Mouse (Mus musculus) kidney, embryonic 15.5 days (tissue): ENCODE measurements around the gene Tulp2. TPM values are rescaled to one million over a fixed set of nuclear protein-coding genes. Genes with fewer than 3 reads are reported as not detected.
"Not testable (repeated sequence)": the region's sequence is repeated elsewhere in the genome, so short reads cannot be mapped to it uniquely, and the experiment has no call there.

Experiments used
- ATAC-seq: fragments of 200-750 bp; cut with Nextera tagmentation; replicated peaks from 2 replicates; pipeline ENCODE4 v1.8.0; 2017; ENCODE audit warnings: moderate TSS enrichment; ENCODE audit not compliant: low FRiP score
- H3K27ac ChIP-seq: fragments of 300-500 bp; sonication (generic); 2 replicates; pipeline ENCODE4 v1.5.1; 2015; ENCODE audit warnings: mild to moderate bottlenecking, inconsistent platforms
- H3K27me3 ChIP-seq: fragments of 300-500 bp; sonication (generic); 2 replicates; pipeline ENCODE4 v1.6.1; 2015; ENCODE audit warnings: inconsistent platforms
- H3K36me3 ChIP-seq: fragments of 300-500 bp; sonication (generic); 2 replicates; pipeline ENCODE4 v1.6.1; 2015; ENCODE audit warnings: inconsistent platforms
- H3K4me1 ChIP-seq: fragments of 300-500 bp; sonication (generic); 2 replicates; pipeline ENCODE4 v1.6.1; 2015; ENCODE audit warnings: inconsistent platforms
- H3K4me2 ChIP-seq: fragments of 300-500 bp; sonication (generic); 2 replicates; pipeline ENCODE4 v1.6.1; 2015; ENCODE audit warnings: moderate library complexity, mild to moderate bottlenecking, inconsistent platforms
- H3K4me3 ChIP-seq: fragments of 300-500 bp; sonication (generic); replicated peaks from 2 replicates; pipeline ENCODE4 v1.5.1; 2015; ENCODE audit warnings: mild to moderate bottlenecking, inconsistent platforms
- H3K9ac ChIP-seq: fragments of 300-500 bp; sonication (generic); 2 replicates; pipeline ENCODE4 v1.6.1; 2015; ENCODE audit warnings: mild to moderate bottlenecking, inconsistent platforms
- H3K9me3 ChIP-seq: fragments of 300-500 bp; sonication (generic); replicated peaks from 2 replicates; pipeline ENCODE4 v1.6.1; 2016; ENCODE audit warnings: inconsistent platforms
- WGBS: fragments of 180-500 bp; shearing (Covaris S2); methylation state at CpG from one replicate; pipeline ENCODE4 v1.1.7; 2015; ENCODE audit warnings: mixed read lengths; 5-methylcytosine and 5-hydroxymethylcytosine counted together
- polyA plus RNA-seq: library from polyadenylated mRNA; unstranded; fragments of >200 nt; fragmentation: Nextera tagmentation; extraction: Ambion mirVana; gene quantifications from 2 replicates; pipeline ENCODE4 v1.2.1, GENCODE M21; 2015

Tulp2 gene
- polyA plus RNA-seq, 1 experiment from 2014 or later = 1.0 TPM

GRCm38 (mm10) chr7:45527169-45527568, 45.5 kb downstream of the Tulp2 start:
- ATAC-seq, H3K4me2 ChIP-seq, H3K9ac ChIP-seq, H3K9me3 ChIP-seq, H3K27me3 ChIP-seq: not testable (repeated sequence)
- peaks cover 63% of the 10 kb centered on the region for H3K4me1 ChIP-seq
- peak overlapping the region; percentile 79; the same call in 1 of the 2 replicates for H3K4me3 ChIP-seq
- peak overlapping the region; percentile 83 for H3K27ac ChIP-seq
- WGBS = 88% methylated on average over 6 of the region's 6 CpGs
- peaks cover 14% of the 10 kb centered on the region for H3K36me3 ChIP-seq

- ATAC-seq = no peak
- H3K9ac ChIP-seq = no peak overlapping the region
- no peaks in the 10 kb centered on the region for H3K27me3 ChIP-seq
- 6% methylated on average over 6 of the region's 6 CpGs for WGBS
- H3K4me2 ChIP-seq = peak overlapping the region; percentile 44
- H3K9me3 ChIP-seq = no peaks in the 10 kb centered on the region
- H3K4me1 ChIP-seq = peaks cover 43% of the 10 kb centered on the region
- H3K27ac ChIP-seq = peak overlapping the region; percentile 75
- peaks cover 3% of the 10 kb centered on the region for H3K36me3 ChIP-seq
- no peak overlapping the region for H3K4me3 ChIP-seq
These were observed 47.8 kb downstream of the Tulp2 start for GRCm38 (mm10) chr7:45529461-45529860.

GRCm38 (mm10) chr7:45530643-45531042, 49.0 kb downstream of the Tulp2 start:
- ATAC-seq = no peak
- no peaks in the 10 kb centered on the region for H3K36me3 ChIP-seq
- H3K4me2 ChIP-seq = peak overlapping the region; percentile 44
- H3K9ac ChIP-seq = peak overlapping the region; percentile 15; the same call in 1 of the 2 replicates
- WGBS = 57% methylated on average over 2 of the region's 2 CpGs
- H3K4me3 ChIP-seq = no peak overlapping the region
- peaks cover 31% of the 10 kb centered on the region for H3K4me1 ChIP-seq
- H3K27ac ChIP-seq = peak overlapping the region; percentile 75
- H3K9me3 ChIP-seq = no peaks in the 10 kb centered on the region
- no peaks in the 10 kb centered on the region for H3K27me3 ChIP-seq

GRCm38 (mm10) chr7:45535676-45536075, 54.0 kb downstream of the Tulp2 start:
- no peak overlapping the region for H3K4me3 ChIP-seq
- H3K27me3 ChIP-seq = no peaks in the 10 kb centered on the region
- no peaks in the 10 kb centered on the region for H3K9me3 ChIP-seq
- peaks cover 20% of the 10 kb centered on the region for H3K4me1 ChIP-seq
- no peaks in the 10 kb centered on the region for H3K36me3 ChIP-seq
- no peak overlapping the region for H3K27ac ChIP-seq
- ATAC-seq = no peak
- no peak overlapping the region for H3K4me2 ChIP-seq
- 79% methylated on average over 1 of the region's 1 CpGs for WGBS
- no peak overlapping the region for H3K9ac ChIP-seq

- H3K4me2 ChIP-seq = peak overlapping the region; percentile 86
- H3K36me3 ChIP-seq = no peaks in the 10 kb centered on the region
- WGBS = 86% methylated on average over 10 of the region's 10 CpGs
- no peaks in the 10 kb centered on the region for H3K27me3 ChIP-seq
- no peaks in the 10 kb centered on the region for H3K9me3 ChIP-seq
- H3K27ac ChIP-seq = no peak overlapping the region
- peaks cover 20% of the 10 kb centered on the region for H3K4me1 ChIP-seq
- H3K4me3 ChIP-seq = peak overlapping the region; percentile 60
- no peak for ATAC-seq
- peak overlapping the region; percentile 50; the same call in 1 of the 2 replicates for H3K9ac ChIP-seq
These were observed 55.9 kb downstream of the Tulp2 start for GRCm38 (mm10) chr7:45537602-45538001.

GRCm38 (mm10) chr7:45538163-45539041, 56.7 kb downstream of the Tulp2 start:
- Histone ChIP-seq H3K4me3 (peak overlapping the region; percentile 60), H3K4me1 (peaks cover 20% of the 10 kb centered on the region), H3K9me3 (no peaks in the 10 kb centered on the region), H3K9ac (peak overlapping the region; percentile 50; the same call in 1 of the 2 replicates), H3K27ac (no peak overlapping the region), H3K27me3 (no peaks in the 10 kb centered on the region), H3K4me2 (peak overlapping the region; percentile 86), H3K36me3 (no peaks in the 10 kb centered on the region)
- 2% methylated on average over 29 of the region's 29 CpGs for WGBS
- ATAC-seq = peak; percentile 68

GRCm38 (mm10) chr7:45539095-45539494, 57.4 kb downstream of the Tulp2 start:
- ATAC-seq = no peak
- Histone ChIP-seq H3K4me1 (peaks cover 20% of the 10 kb centered on the region), H3K9me3 (no peaks in the 10 kb centered on the region), H3K9ac (no peak overlapping the region), H3K27me3 (no peaks in the 10 kb centered on the region), H3K27ac (no peak overlapping the region), H3K36me3 (no peaks in the 10 kb centered on the region), H3K4me3 (no peak overlapping the region), H3K4me2 (no peak overlapping the region)
- WGBS = 73% methylated on average over 3 of the region's 3 CpGs

GRCm38 (mm10) chr7:45540213-45540612, 58.5 kb downstream of the Tulp2 start:
- ATAC-seq = no peak
- no peak overlapping the region for H3K4me3 ChIP-seq
- 0 out of 2 replicates have a peak, but pooled peaks cover 4% of the 10 kb centered on the region for H3K36me3 ChIP-seq
- no peak overlapping the region for H3K9ac ChIP-seq
- H3K4me1 ChIP-seq = peaks cover 20% of the 10 kb centered on the region
- H3K27ac ChIP-seq = no peak overlapping the region
- H3K4me2 ChIP-seq = no peak overlapping the region
- 0 out of 2 replicates have a peak, but pooled peaks cover 3% of the 10 kb centered on the region for H3K9me3 ChIP-seq
- no peaks in the 10 kb centered on the region for H3K27me3 ChIP-seq
- WGBS = 43% methylated on average over 2 of the region's 2 CpGs

GRCm38 (mm10) chr7:45544525-45544924, 62.8 kb downstream of the Tulp2 start:
- no peaks in the 10 kb centered on the region for H3K27me3 ChIP-seq
- 92% methylated on average over 1 of the region's 1 CpGs for WGBS
- no peak overlapping the region for H3K4me2 ChIP-seq
- 0 out of 2 replicates have a peak, but pooled peaks cover 4% of the 10 kb centered on the region for H3K36me3 ChIP-seq
- 0 out of 2 replicates have a peak, but pooled peaks cover 4% of the 10 kb centered on the region for H3K4me1 ChIP-seq
- H3K9ac ChIP-seq = no peak overlapping the region
- no peak for ATAC-seq
- no peak overlapping the region for H3K4me3 ChIP-seq
- no peak overlapping the region for H3K27ac ChIP-seq
- 0 out of 2 replicates have a peak, but pooled peaks cover 3% of the 10 kb centered on the region for H3K9me3 ChIP-seq

GRCm38 (mm10) chr7:45549641-45550436, 68.2 kb downstream of the Tulp2 start:
- Histone ChIP-seq H3K9ac (no peak overlapping the region), H3K27ac (no peak overlapping the region), H3K4me1 (peaks cover 20% of the 10 kb centered on the region), H3K27me3 (no peaks in the 10 kb centered on the region), H3K9me3 (no peaks in the 10 kb centered on the region), H3K4me3 (no peak overlapping the region), H3K36me3 (no peaks in the 10 kb centered on the region), H3K4me2 (no peak overlapping the region)
- ATAC-seq = no peak
- WGBS = 89% methylated on average over 16 of the region's 16 CpGs

- 73% methylated on average over 11 of the region's 11 CpGs for WGBS
- peaks cover 24% of the 10 kb centered on the region for H3K4me1 ChIP-seq
- no peak for ATAC-seq
These were observed 69.3 kb downstream of the Tulp2 start for GRCm38 (mm10) chr7:45550821-45551511.

More at GRCm38 (mm10) chr7:45550821-45551511, 69.3 kb downstream of the Tulp2 start:
- no peak overlapping the region for H3K27ac ChIP-seq
- H3K4me3 ChIP-seq = no peak overlapping the region
- H3K4me2 ChIP-seq = no peak overlapping the region
- H3K36me3 ChIP-seq = no peaks in the 10 kb centered on the region
- H3K9me3 ChIP-seq = no peaks in the 10 kb centered on the region
- H3K27me3 ChIP-seq = no peaks in the 10 kb centered on the region
- no peak overlapping the region for H3K9ac ChIP-seq
